ENCODE assay signal across 12 mouse cellular contexts in the genomic region with DNA sequence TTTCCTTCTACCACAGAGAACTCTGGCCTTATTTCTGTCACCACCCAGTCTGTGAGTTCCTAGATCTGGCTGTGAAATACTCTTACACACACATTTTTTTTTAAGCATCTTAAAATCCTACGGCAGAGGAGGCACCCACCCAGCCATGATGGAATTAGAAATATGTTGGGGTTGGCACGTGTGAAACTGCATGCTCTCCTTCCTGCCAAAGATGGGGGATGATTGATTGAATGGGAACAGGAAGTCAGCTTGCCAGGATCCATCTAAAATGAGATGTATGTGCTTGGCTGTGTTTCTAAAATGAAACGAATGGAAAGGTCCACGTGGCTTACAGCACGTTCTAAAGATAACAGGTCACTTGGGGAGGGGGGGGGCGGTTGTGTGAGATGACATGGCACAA.
DNase-seq lines count a peak whose midpoint lies in the region; ATAC-seq and TF ChIP-seq lines count a peak whose summit lies in the region.
"Had no signal": no experiment of that assay in that cellular context is flagged by ENCODE, and none has a peak within 500 bp of the region (broad histone marks: within the 10 kb centered on the region; RNA-seq: fewer than 3 reads in every experiment).

No protein-coding gene starts in this region.

- DNase-seq in forebrain, embryonic 11.5 days (ENCODE audit: low spot score), result no peak
- DNase-seq in lung, adult 2 months, result no peak
- peak; percentile 16 for DNase-seq in right cerebral cortex, postnatal 25 days
- DNase-seq in liver, postnatal 0 days, result no peak
- DNase-seq: kidney, adult 18-20 months; liver, embryonic 13.5 days had no signal

- no peak for TF ChIP-seq POLR2A in lung, adult 2 months (IDR thresholded peaks at IDR 0.05; ENCODE audit: borderline replicate concordance, extremely low read depth, low read depth, low read length)

- TF ChIP-seq EP300 in liver, postnatal 0 days (IDR thresholded peaks at IDR 0.05; ENCODE audit: low read depth), result no peak

- H3K4me2 ChIP-seq in forebrain, embryonic 15.5 days (replicated peaks), result no peak overlapping the region
- H3K4me2 ChIP-seq in forebrain, embryonic 11.5 days (ENCODE audit: low read depth, low read length, severe bottlenecking), result no peak overlapping the region
- H3K4me2 ChIP-seq in lung, embryonic 16.5 days (ENCODE audit: low read depth, low read length), result no peak overlapping the region
- no peak overlapping the region for H3K4me2 ChIP-seq in liver, postnatal 0 days (ENCODE audit: low read depth, low read length)
- no peak overlapping the region for H3K4me2 ChIP-seq in kidney, embryonic 14.5 days (replicated peaks; ENCODE audit: low read depth, low read length)
- H3K4me2 ChIP-seq: liver, embryonic 13.5 days had no signal

- H3K9ac ChIP-seq in forebrain, embryonic 15.5 days (replicated peaks), result no peak overlapping the region
- no peak overlapping the region for H3K9ac ChIP-seq in forebrain, embryonic 11.5 days (ENCODE audit: low read length)
- H3K9ac ChIP-seq in lung, embryonic 16.5 days (ENCODE audit: low read length), result no peak overlapping the region
- no peak overlapping the region for H3K9ac ChIP-seq in liver, postnatal 0 days (replicated peaks)
- H3K9ac ChIP-seq in kidney, embryonic 14.5 days (ENCODE audit: low read depth, low read length), result no peak overlapping the region
- H3K9ac ChIP-seq: liver, embryonic 13.5 days had no signal

- TF ChIP-seq CTCF in lung, adult 2 months (IDR thresholded peaks at IDR 0.05; ENCODE audit: insufficient read depth, low read length), result no peak
- no peak for TF ChIP-seq CTCF in liver, postnatal 0 days (IDR thresholded peaks at IDR 0.05; ENCODE audit: low read depth)

- H3K4me1 ChIP-seq in forebrain, embryonic 15.5 days, result peaks cover 21% of the 10 kb centered on the region
- no peaks in the 10 kb centered on the region for H3K4me1 ChIP-seq in forebrain, embryonic 11.5 days (replicated peaks; ENCODE audit: control insufficient read depth, insufficient read depth, low read length)
- peaks cover 5% of the 10 kb centered on the region; the same call in 1 of the 2 replicates for H3K4me1 ChIP-seq in lung, embryonic 16.5 days (replicated peaks; ENCODE audit: control insufficient read depth, insufficient read depth, low read length)
- no peaks in the 10 kb centered on the region for H3K4me1 ChIP-seq in lung, adult 2 months (ENCODE audit: control insufficient read depth, insufficient read depth, low read length)
- H3K4me1 ChIP-seq in liver, postnatal 0 days (ENCODE audit: insufficient read depth), result no peaks in the 10 kb centered on the region
- no peaks in the 10 kb centered on the region for H3K4me1 ChIP-seq in kidney, embryonic 14.5 days (ENCODE audit: control insufficient read depth, insufficient read depth, low read length)
- H3K4me1 ChIP-seq: hindbrain, embryonic 10.5 days; liver, embryonic 13.5 days; midbrain, embryonic 10.5 days had no signal

- WGBS in forebrain, embryonic 15.5 days, result 45% methylated on average over 6 of the region's 6 CpGs
- 79% methylated on average over 6 of the region's 6 CpGs for WGBS in forebrain, embryonic 11.5 days
- 27% methylated on average over 6 of the region's 6 CpGs for WGBS in lung, embryonic 16.5 days
- WGBS in lung, adult 2 months, result 22% methylated on average over 6 of the region's 6 CpGs
- 43% methylated on average over 6 of the region's 6 CpGs for WGBS in liver, postnatal 0 days (ENCODE audit: insufficient replicate concordance)
- WGBS in kidney, embryonic 14.5 days, result 40% methylated on average over 6 of the region's 6 CpGs

- H3K4me3 ChIP-seq in forebrain, embryonic 15.5 days, result no peak overlapping the region
- no peak overlapping the region for H3K4me3 ChIP-seq in forebrain, embryonic 11.5 days (ENCODE audit: low read depth, low read length)
- no peak overlapping the region for H3K4me3 ChIP-seq in lung, embryonic 16.5 days (ENCODE audit: low read length)
- H3K4me3 ChIP-seq in lung, adult 2 months (replicated peaks; ENCODE audit: extremely low read depth, low read depth, low read length), result no peak overlapping the region
- H3K4me3 ChIP-seq in liver, postnatal 0 days (ENCODE audit: low read depth, low read length), result no peak overlapping the region
- H3K4me3 ChIP-seq in kidney, embryonic 14.5 days (ENCODE audit: low read length), result no peak overlapping the region
- H3K4me3 ChIP-seq: hindbrain, embryonic 10.5 days; liver, embryonic 13.5 days; midbrain, embryonic 10.5 days had no signal

- ATAC-seq in forebrain, embryonic 15.5 days (replicated peaks), result peak; percentile 74
- no peak for ATAC-seq in forebrain, embryonic 11.5 days (replicated peaks; ENCODE audit: low FRiP score)
- peak; percentile 55 for ATAC-seq in lung, embryonic 16.5 days (ENCODE audit: low read depth)
- peak; percentile 86 for ATAC-seq in frontal cortex, adult (ENCODE audit: low TSS enrichment)
- ATAC-seq in liver, postnatal 0 days, result no peak
- no peak for ATAC-seq in kidney, embryonic 14.5 days (ENCODE audit: low FRiP score, low TSS enrichment)

- H3K9me3 ChIP-seq in forebrain, embryonic 15.5 days, result no peaks in the 10 kb centered on the region; the same call in 1 of the 2 replicates
- no peaks in the 10 kb centered on the region; the same call in 1 of the 2 replicates for H3K9me3 ChIP-seq in forebrain, embryonic 11.5 days (ENCODE audit: control insufficient read depth, low read length)
- no peaks in the 10 kb centered on the region for H3K9me3 ChIP-seq in lung, embryonic 16.5 days (ENCODE audit: control insufficient read depth, low read length)
- peaks cover 3% of the 10 kb centered on the region; the same call in 1 of the 2 replicates for H3K9me3 ChIP-seq in liver, postnatal 0 days (ENCODE audit: low read length)
- H3K9me3 ChIP-seq in kidney, embryonic 14.5 days (ENCODE audit: control insufficient read depth, low read length), result no peaks in the 10 kb centered on the region

- peak overlapping the region; percentile 70 for H3K27ac ChIP-seq in forebrain, embryonic 15.5 days (replicated peaks)
- H3K27ac ChIP-seq in forebrain, embryonic 11.5 days (ENCODE audit: low read depth, low read length), result no peak overlapping the region
- no peak overlapping the region for H3K27ac ChIP-seq in lung, embryonic 16.5 days (ENCODE audit: low read length)
- H3K27ac ChIP-seq in liver, postnatal 0 days (ENCODE audit: low read depth), result no peak overlapping the region
- no peak overlapping the region for H3K27ac ChIP-seq in kidney, embryonic 14.5 days (ENCODE audit: low read depth, low read length)
- H3K27ac ChIP-seq: hindbrain, embryonic 10.5 days; liver, embryonic 13.5 days; midbrain, embryonic 10.5 days had no signal

- H3K27me3 ChIP-seq in forebrain, embryonic 15.5 days, result no peaks in the 10 kb centered on the region
- no peaks in the 10 kb centered on the region for H3K27me3 ChIP-seq in forebrain, embryonic 11.5 days (ENCODE audit: control insufficient read depth, insufficient read depth, low read length)
- no peaks in the 10 kb centered on the region for H3K27me3 ChIP-seq in lung, embryonic 16.5 days (ENCODE audit: control insufficient read depth, insufficient read depth, low read depth, low read length)
- H3K27me3 ChIP-seq in liver, postnatal 0 days (ENCODE audit: insufficient read depth, low read length), result no peaks in the 10 kb centered on the region
- H3K27me3 ChIP-seq in kidney, embryonic 14.5 days (ENCODE audit: control insufficient read depth, insufficient read depth, low read length), result no peaks in the 10 kb centered on the region
- H3K27me3 ChIP-seq: liver, embryonic 13.5 days had no signal

- H3K36me3 ChIP-seq in forebrain, embryonic 15.5 days, result no peaks in the 10 kb centered on the region
- H3K36me3 ChIP-seq in forebrain, embryonic 11.5 days (ENCODE audit: control insufficient read depth, insufficient read depth, low read length), result no peaks in the 10 kb centered on the region
- no peaks in the 10 kb centered on the region for H3K36me3 ChIP-seq in lung, embryonic 16.5 days (ENCODE audit: control insufficient read depth, insufficient read depth, low read length)
- no peaks in the 10 kb centered on the region for H3K36me3 ChIP-seq in liver, postnatal 0 days (replicated peaks; ENCODE audit: insufficient read depth, low read length)
- H3K36me3 ChIP-seq in kidney, embryonic 14.5 days (ENCODE audit: control insufficient read depth, insufficient read depth, low read length), result no peaks in the 10 kb centered on the region
- H3K36me3 ChIP-seq: hindbrain, embryonic 10.5 days; liver, embryonic 13.5 days; midbrain, embryonic 10.5 days had no signal

Comparison
In these comparisons a context has a peak if more than half of its experiments do, and no peak if none do; other contexts are left out.
1. ATAC-seq: peak in forebrain, embryonic 15.5 days (single experiment), lung, embryonic 16.5 days (single experiment) and frontal cortex, adult (single experiment); none in forebrain, embryonic 11.5 days (single experiment), liver, postnatal 0 days (single experiment) and kidney, embryonic 14.5 days (single experiment).